Mouse (Mus musculus) stomach, embryonic 16.5 days (tissue): ENCODE measurements at regions not wholly inside any gene's neighbourhood (a gene's known extent, or its start where the extent isn't known, plus 50 kb on each side); places are given as distances from the start of the nearest gene placed in this dataset.

ENCODE experiments used
- ATAC-seq: fragments of 200-750 bp; cut with Nextera tagmentation; 2 replicates; pipeline ENCODE4 v1.8.0; 2017; ENCODE audit warnings: moderate number of reproducible peaks, moderate TSS enrichment; ENCODE audit not compliant: insufficient read depth, low FRiP score
- H3K27ac ChIP-seq: fragments of 300-500 bp; sonication (generic); 2 replicates; pipeline ENCODE4 v1.5.1; 2014; ENCODE audit warnings: low read length
- H3K27me3 ChIP-seq: fragments of 300-500 bp; sonication (generic); 2 replicates; pipeline ENCODE4 v1.6.1; 2014; ENCODE audit warnings: low read length, control low read depth, mixed read lengths; ENCODE audit not compliant: control insufficient read depth, insufficient read depth
- H3K36me3 ChIP-seq: fragments of 300-500 bp; sonication (generic); 2 replicates; pipeline ENCODE4 v1.6.1; 2014; ENCODE audit warnings: low read length; ENCODE audit not compliant: control insufficient read depth, insufficient read depth
- H3K4me1 ChIP-seq: fragments of 300-500 bp; sonication (generic); 2 replicates; pipeline ENCODE4 v1.6.1; 2014; ENCODE audit warnings: low read length, control low read depth, mixed read lengths; ENCODE audit not compliant: control insufficient read depth, insufficient read depth
- H3K4me2 ChIP-seq: fragments of 300-500 bp; sonication (generic); 2 replicates; pipeline ENCODE4 v1.6.1; 2014; ENCODE audit warnings: low read depth, low read length, mixed read lengths
- H3K4me3 ChIP-seq: fragments of 300-500 bp; sonication (generic); replicated peaks from 2 replicates; pipeline ENCODE4 v1.5.1; 2014; ENCODE audit warnings: mild to moderate bottlenecking, low read length
- H3K9ac ChIP-seq: fragments of 300-500 bp; sonication (generic); 2 replicates; pipeline ENCODE4 v1.6.1; 2014; ENCODE audit warnings: low read length
- H3K9me3 ChIP-seq: fragments of 300-500 bp; sonication (generic); replicated peaks from 2 replicates; pipeline ENCODE4 v1.6.1; 2016; ENCODE audit warnings: low read length, control low read depth; ENCODE audit not compliant: control insufficient read depth
- WGBS: fragments of 180-500 bp; shearing (Covaris S2); extraction: QIAGEN DNeasy Blood & Tissue Kit; methylation state at CpG from one replicate; pipeline ENCODE4 v1.1.7; 2014; 5-methylcytosine and 5-hydroxymethylcytosine counted together

DNA sequence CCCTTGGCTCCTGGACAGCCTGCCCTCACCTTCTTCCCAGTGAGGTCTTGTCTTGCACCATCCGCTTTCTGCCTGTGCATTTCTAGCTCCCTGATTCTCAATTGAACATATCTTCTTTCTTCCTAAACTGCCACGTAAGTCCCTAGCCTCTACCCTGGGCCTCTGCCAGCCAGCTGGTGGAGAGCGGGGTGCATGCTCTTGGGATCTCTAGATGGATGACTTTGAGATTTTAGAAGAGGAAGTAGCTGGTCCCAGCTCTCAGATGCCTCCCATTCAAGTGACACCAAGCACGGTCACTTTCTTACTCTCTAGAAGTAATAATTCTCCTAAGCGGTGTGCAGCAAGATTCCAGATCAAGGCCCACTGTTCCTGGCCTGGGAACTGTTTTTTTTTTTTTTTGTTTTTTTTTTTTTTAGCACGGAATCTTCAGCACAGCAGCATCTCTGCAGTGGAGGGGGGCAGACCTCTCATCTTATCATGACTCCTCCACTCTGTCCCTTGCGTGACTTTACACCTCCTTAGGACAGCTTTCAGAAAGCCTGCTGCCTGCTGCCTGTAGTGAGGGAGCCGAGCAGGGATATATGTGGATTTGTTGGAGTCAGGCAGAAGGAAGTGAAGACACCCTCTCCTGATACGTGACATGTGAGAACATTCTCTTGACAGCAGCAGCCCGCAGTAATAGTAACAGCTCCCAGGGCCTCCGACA, 453.6 kb upstream of the Zmiz1 start:
- no peaks in the 10 kb centered on the region for H3K9me3 ChIP-seq
- no peaks in the 10 kb centered on the region for H3K36me3 ChIP-seq
- H3K4me1 ChIP-seq, result no peaks in the 10 kb centered on the region
- H3K27me3 ChIP-seq, result no peaks in the 10 kb centered on the region
- H3K27ac ChIP-seq, result no peak overlapping the region
- WGBS, result 63% methylated on average over 11 of the region's 11 CpGs
- H3K9ac ChIP-seq, result no peak overlapping the region
- no peak for ATAC-seq
- H3K4me3 ChIP-seq, result no peak overlapping the region
- no peak overlapping the region for H3K4me2 ChIP-seq

DNA sequence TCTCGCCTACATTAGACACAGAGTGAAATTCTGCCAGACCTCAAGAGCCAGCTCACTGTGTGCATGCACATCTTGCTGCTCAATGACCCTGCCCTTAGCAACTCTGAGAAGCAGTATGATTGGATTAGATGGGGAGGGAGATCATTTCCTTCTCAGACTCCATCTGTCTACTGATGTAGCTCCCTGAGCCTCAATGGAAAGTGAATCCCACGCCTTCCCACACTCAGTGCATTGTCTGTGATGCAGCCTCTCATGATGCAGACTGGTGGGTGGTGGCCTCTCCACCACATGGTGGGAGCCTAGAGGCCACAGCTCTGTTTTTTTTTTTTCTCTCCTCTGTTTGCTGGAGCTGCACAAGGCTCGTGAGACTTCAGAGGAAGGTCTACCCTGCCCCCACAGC, 447.1 kb upstream of the Zmiz1 start:
- no peaks in the 10 kb centered on the region for H3K36me3 ChIP-seq

DNA sequence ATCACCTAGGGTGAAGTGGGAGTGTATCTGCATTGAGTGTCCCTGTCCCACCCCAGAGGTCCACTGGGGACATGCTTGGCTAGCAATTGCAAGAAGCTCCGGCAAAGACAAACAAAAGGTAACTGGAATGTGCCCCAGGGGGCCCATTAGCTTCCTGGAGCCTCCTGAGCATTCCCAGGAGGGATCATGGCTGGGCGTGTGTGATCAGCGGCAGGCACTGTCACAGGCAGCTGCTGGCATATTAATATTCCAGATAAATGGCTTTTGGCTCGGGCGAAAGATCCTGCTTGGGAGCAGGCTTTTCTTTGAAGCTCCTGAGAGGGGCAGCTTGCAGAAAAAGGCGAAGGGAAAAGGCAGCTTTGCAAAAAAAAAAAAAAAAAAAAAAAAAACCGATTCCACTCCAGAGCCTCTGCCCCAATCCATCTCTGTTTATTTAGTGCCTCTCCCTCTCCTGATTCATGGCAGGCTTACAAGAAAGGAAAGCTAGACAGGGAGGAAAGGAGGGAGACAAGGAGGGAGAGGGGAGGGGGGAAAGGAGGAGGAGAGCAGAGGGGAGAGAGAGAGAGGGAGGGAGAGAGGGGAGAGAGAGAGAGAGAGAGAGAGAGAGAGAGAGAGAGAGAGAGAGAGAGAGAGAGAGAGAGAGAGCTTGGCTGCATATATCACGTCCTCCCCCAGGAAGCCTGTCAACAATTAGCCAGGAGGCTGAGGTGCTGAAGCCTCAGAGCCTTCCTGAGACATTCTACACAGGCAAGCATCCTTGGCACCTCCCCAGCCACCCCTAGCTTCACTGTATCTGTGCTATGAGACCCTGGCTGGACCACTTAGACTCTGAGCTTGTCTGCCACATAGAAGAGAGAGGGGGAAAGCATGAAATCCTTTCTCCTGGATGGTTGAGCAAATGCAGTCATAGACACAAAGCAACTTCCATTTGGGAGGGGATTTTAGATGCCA, 443.4 kb upstream of the Zmiz1 start:
- peak; percentile 84 for ATAC-seq
- Histone ChIP-seq H3K4me2 (0 out of 2 replicates have a peak overlapping the region, but pooled peaks have one; percentile 31), H3K9me3 (no peaks in the 10 kb centered on the region), H3K27me3 (no peaks in the 10 kb centered on the region), H3K9ac (peak overlapping the region; percentile 46; the same call in 1 of the 2 replicates), H3K4me1 (peaks cover 30% of the 10 kb centered on the region), H3K4me3 (no peak overlapping the region), H3K27ac (peak overlapping the region; percentile 86), H3K36me3 (no peaks in the 10 kb centered on the region)
- WGBS, result 3% methylated on average over 8 of the region's 8 CpGs

More for the DNA sequence above, 447.1 kb upstream of the Zmiz1 start:
- Histone ChIP-seq H3K4me1 (peaks cover 20% of the 10 kb centered on the region), H3K27ac (no peak overlapping the region), H3K9ac (no peak overlapping the region), H3K4me3 (no peak overlapping the region), H3K9me3 (no peaks in the 10 kb centered on the region), H3K4me2 (no peak overlapping the region), H3K27me3 (no peaks in the 10 kb centered on the region)
- no peak for ATAC-seq
- 60% methylated on average over 3 of the region's 3 CpGs for WGBS

DNA sequence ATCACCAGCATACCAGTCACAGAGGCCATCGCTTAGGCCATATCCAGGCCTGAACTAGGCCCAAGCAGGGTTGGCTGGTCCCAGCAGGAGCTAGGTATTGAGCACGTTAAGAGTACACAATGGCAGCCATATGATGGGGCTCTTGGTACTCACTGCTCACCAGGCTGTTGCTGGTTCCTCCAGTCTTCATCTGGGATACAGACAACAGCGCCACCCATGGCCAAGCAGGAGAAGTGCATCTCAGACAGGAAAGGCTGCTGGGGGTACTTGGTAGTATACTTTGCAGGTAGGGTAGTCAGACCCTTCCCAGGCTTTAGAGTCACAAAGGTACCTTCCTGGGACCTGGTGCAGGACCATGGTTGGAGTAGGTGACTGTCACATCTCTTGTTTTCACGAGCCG, 441.1 kb upstream of the Zmiz1 start:
- no peak overlapping the region for H3K9ac ChIP-seq
- no peaks in the 10 kb centered on the region for H3K27me3 ChIP-seq
- no peak overlapping the region for H3K4me3 ChIP-seq
- H3K4me1 ChIP-seq, result peaks cover 30% of the 10 kb centered on the region
- no peaks in the 10 kb centered on the region for H3K36me3 ChIP-seq
- H3K9me3 ChIP-seq, result no peaks in the 10 kb centered on the region
- H3K27ac ChIP-seq, result no peak overlapping the region
- H3K4me2 ChIP-seq, result no peak overlapping the region
- 87% methylated on average over 5 of the region's 5 CpGs for WGBS
- ATAC-seq, result no peak

DNA sequence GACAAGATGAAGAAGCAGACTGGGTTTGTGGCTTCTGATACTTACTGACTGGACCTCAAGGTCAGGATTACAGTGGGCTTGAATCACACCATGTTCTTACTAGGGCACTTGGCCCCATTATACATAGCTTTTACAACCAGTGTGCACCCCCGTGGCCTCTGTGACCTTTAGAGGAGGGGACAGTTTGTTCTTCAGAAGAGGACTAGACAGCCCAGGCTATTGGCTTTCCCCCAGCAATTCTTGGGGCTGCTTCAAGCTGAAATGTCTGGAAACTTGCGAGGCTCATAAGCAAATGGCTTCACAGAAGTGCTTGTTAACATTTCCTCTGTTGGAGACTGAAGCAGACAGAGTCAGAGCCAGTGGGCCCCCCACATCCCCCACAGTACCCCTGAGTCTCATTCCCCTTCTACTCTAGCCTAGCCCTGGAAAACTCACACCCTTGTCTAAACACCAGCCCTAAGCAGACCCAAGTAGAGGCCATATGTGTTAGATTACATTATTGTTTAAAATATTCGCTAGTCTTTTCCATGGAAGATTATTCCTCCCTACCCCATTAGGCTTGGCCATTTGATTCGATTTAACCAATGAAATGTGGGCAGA, 439.6 kb upstream of the Zmiz1 start:
- no peak overlapping the region for H3K4me3 ChIP-seq
- peak overlapping the region; percentile 68 for H3K27ac ChIP-seq
- H3K4me1 ChIP-seq, result peaks cover 30% of the 10 kb centered on the region
- H3K9ac ChIP-seq, result no peak overlapping the region
- H3K4me2 ChIP-seq, result no peak overlapping the region
- H3K9me3 ChIP-seq, result no peaks in the 10 kb centered on the region
- peak; percentile 46; the same call in 1 of the 2 replicates for ATAC-seq
- no peaks in the 10 kb centered on the region for H3K36me3 ChIP-seq
- H3K27me3 ChIP-seq, result no peaks in the 10 kb centered on the region
- 47% methylated on average over 4 of the region's 4 CpGs for WGBS

DNA sequence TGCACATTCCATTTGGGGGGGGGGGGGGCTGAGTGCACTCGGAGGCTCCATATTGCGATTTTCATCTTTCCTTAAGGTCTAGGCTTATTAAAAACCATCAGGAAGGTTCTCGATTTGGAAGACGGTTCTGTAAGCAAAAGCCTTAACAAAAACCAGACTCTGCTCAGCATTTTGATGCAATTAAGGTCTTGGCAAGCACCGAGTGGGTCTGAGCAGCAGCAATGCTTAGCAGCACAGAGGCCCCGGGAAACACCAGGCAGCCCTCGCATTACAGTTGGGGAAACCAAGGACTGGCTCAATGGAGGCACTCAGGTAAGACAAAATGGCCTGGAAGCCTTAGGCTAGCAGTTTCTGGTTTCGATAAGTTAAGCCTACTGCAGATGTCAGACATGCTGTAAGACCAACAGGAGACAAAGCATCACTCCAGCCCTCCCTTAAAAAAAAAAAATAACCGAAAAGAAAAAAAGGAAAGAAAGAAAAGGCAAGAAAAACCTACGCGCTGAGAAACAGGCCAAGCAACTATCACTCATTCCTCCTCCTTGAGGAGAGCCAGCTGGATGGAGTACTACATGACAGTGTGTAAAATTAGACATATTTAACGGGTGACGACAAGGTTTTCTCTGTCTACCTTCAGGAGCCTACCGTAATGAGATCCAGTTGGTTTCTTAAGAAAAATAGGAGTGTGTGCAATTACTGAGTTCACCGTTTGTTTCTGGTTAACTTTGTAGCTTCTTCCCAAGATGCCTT, 436.3 kb upstream of the Zmiz1 start:
- peaks cover 9% of the 10 kb centered on the region; the same call in 1 of the 2 replicates for H3K4me1 ChIP-seq
- no peaks in the 10 kb centered on the region for H3K27me3 ChIP-seq
- no peak overlapping the region for H3K9ac ChIP-seq
- H3K27ac ChIP-seq, result peak overlapping the region; percentile 54; the same call in 1 of the 2 replicates
- H3K9me3 ChIP-seq, result no peaks in the 10 kb centered on the region
- H3K4me2 ChIP-seq, result no peak overlapping the region
- H3K4me3 ChIP-seq, result no peak overlapping the region
- H3K36me3 ChIP-seq, result no peaks in the 10 kb centered on the region
- 59% methylated on average over 15 of the region's 15 CpGs for WGBS
- ATAC-seq, result peak; percentile 47; the same call in 1 of the 2 replicates

DNA sequence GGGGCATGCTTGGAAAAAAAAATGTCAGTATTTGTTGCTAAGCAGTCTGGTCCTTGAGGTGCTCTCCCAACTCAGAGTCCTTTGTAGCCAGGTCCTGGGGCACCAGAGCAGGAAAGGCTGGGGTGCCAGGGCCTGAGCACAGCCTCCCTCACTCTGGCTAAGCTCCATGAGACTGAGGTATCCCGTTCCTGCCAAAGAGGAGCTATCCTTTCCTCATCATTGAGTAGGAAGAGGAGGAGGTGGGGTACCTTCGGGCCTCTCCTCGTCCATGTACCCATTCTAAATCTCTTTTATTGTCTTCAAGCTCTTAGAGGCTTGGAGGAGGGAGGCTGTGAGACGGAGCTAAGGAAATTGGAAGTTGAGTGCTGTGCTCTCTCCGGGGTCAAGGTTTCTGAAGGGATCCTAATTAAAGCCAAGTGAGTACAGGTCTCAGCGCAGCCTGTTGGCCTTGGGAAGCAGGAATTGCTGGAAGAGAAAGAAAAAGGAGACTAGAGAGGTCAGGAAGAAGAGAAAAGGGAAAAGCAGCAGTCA, 435.6 kb upstream of the Zmiz1 start:
- 74% methylated on average over 6 of the region's 6 CpGs for WGBS
- H3K36me3 ChIP-seq, result no peaks in the 10 kb centered on the region
- H3K9ac ChIP-seq, result no peak overlapping the region
- H3K27me3 ChIP-seq, result no peaks in the 10 kb centered on the region
- peaks cover 9% of the 10 kb centered on the region; the same call in 1 of the 2 replicates for H3K4me1 ChIP-seq
- H3K27ac ChIP-seq, result peak overlapping the region; percentile 54; the same call in 1 of the 2 replicates
- H3K4me3 ChIP-seq, result no peak overlapping the region
- H3K9me3 ChIP-seq, result no peaks in the 10 kb centered on the region
- no peak for ATAC-seq
- no peak overlapping the region for H3K4me2 ChIP-seq

DNA sequence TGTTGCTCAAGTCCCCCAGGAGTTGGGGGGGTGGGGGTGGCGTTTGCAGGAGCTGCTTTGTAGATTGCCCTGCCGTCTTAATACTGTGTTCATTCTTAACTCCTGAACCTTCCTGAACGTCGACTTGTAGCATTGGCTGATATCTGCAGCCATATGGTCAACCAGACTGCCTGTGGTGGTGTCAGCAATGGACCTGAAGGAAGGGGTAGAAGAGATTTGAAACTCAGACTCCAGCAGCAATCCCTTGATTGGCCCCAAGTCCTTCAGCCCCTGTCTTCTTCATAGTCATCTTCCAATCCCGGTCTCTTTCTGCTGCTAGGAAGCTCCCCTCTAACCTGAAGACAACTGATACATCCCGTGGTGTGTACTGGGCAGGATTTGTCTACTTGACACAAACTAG, 433.9 kb upstream of the Zmiz1 start:
- Histone ChIP-seq H3K4me2 (no peak overlapping the region), H3K27ac (no peak overlapping the region), H3K36me3 (no peaks in the 10 kb centered on the region), H3K9ac (no peak overlapping the region), H3K4me1 (0 out of 2 replicates have a peak, but pooled peaks cover 2% of the 10 kb centered on the region), H3K27me3 (no peaks in the 10 kb centered on the region), H3K9me3 (no peaks in the 10 kb centered on the region), H3K4me3 (no peak overlapping the region)
- no peak for ATAC-seq
- 82% methylated on average over 6 of the region's 6 CpGs for WGBS
